Mouse (Mus musculus) E14TG2a.4 (cell line): ENCODE data around the gene Gpatch3.

Source experiments
- CTCF ChIP-seq: conservative IDR thresholded peaks from 2 replicates; pipeline ENCODE4 v1.5.1; 2014; ENCODE audit warnings: low read length
- NANOG ChIP-seq: IDR thresholded peaks from 2 replicates; pipeline ENCODE4 v1.6.1; 2014; ENCODE audit warnings: borderline replicate concordance, low read length, mixed read lengths
- POU5F1 ChIP-seq: IDR thresholded peaks from 2 replicates; pipeline ENCODE4 v1.6.1; 2014; ENCODE audit warnings: low read length, borderline replicate concordance

DNA sequence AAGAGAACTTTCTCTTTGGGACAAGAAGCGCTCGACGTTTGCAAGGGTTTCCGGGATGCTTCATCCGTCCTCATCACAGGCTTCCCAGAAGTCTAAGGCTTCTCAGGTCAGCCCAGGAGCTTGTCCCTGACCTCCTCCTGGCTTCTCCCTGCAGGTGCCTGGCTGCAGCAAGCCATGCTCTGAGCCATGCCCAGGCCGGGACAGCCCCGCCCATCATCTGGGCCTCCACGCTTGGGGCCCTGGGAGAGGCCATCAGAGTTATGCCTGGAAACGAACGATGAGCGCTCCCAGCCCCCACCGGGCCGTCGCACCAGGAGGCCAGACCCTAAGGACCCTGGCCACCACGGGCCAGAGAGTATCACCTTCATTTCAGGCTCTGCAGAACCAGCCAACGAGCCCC, 46.8 kb upstream of the Gpatch3 start:
- TF ChIP-seq CTCF = no peak
- TF ChIP-seq NANOG = no peak
- TF ChIP-seq POU5F1 = no peak
